Mouse (Mus musculus): Measurements from ENCODE around the gene Sugct.

DNA sequence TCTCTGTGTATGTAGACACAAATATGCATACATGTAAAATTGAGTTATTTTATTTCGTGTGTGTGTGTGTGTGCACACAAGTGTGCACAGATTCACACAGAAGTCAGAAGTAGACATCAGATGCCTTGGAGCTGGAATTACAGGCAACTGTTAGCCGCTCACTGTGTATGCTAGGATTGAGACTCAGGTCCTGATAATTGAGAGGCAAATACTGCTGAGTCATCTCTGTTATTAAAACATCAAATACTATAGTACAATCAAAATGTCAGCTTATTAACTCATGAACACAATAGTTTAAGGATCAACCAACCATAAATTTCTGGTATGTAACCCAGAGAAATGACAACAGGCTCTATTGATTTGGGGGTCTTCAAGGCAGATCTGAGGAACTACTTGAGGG, 883.1 kb downstream of the Sugct start:
- TF ChIP-seq MYOD1 (IDR thresholded peaks at IDR 0.05; ENCODE audit: control insufficient read depth, insufficient read length, low read depth) (no peak), CTCF (IDR thresholded peaks at IDR 0.05; ENCODE audit: control insufficient read depth, insufficient read depth, insufficient read length) (no peak), MAX (IDR thresholded peaks at IDR 0.05) (no peak)

Data from C2C12 (cell line).